Mouse (Mus musculus): ENCODE measurements around the gene Atg14. TPM values are rescaled to one million over a fixed set of nuclear protein-coding genes. Genes with fewer than 3 reads are reported as not detected.
A peak's percentile ranks its signal among the peaks of the same experiment; 100 is the strongest.

The Atg14 gene
- polyA plus RNA-seq, 1 experiment from 2014 or later: 16.5 TPM

- DNase-seq (ENCODE audit: extremely low spot score, low spot score): no peak
- Histone ChIP-seq H3K27me3 (ENCODE audit: poor library complexity, severe bottlenecking) (no peaks in the 10 kb centered on the region), H3K27ac (no peak overlapping the region), H3K36me3 (replicated peaks) (no peaks in the 10 kb centered on the region), H3K4me1 (peaks cover 3% of the 10 kb centered on the region), H3K9me3 (no peaks in the 10 kb centered on the region), H3K4me3 (no peak overlapping the region)
- WGBS: 82% methylated on average over 4 of the region's 4 CpGs
These were observed 2.3 kb upstream of the Atg14 start for GRCm38 (mm10) chr14:47572707-47573106.

GRCm38 (mm10) chr14:47567962-47568652 is 2.3 kb downstream of the Atg14 start:
- Histone ChIP-seq H3K9me3 (no peaks in the 10 kb centered on the region), H3K4me3 (peak overlapping the region; percentile 91), H3K27ac (peak overlapping the region; percentile 86), H3K36me3 (replicated peaks) (no peaks in the 10 kb centered on the region), H3K27me3 (ENCODE audit: poor library complexity, severe bottlenecking) (no peaks in the 10 kb centered on the region), H3K4me1 (peaks cover 12% of the 10 kb centered on the region)
- WGBS: under 1% methylated on average over 46 of the region's 46 CpGs
- DNase-seq (ENCODE audit: extremely low spot score, low spot score): peak; percentile 96

- Histone ChIP-seq H3K27ac (no peak overlapping the region), H3K4me3 (no peak overlapping the region), H3K27me3 (ENCODE audit: poor library complexity, severe bottlenecking) (no peaks in the 10 kb centered on the region), H3K36me3 (replicated peaks) (peaks cover 12% of the 10 kb centered on the region), H3K4me1 (peaks cover 12% of the 10 kb centered on the region), H3K9me3 (no peaks in the 10 kb centered on the region)
- WGBS: 82% methylated on average over 4 of the region's 4 CpGs
- no peak for DNase-seq (ENCODE audit: extremely low spot score, low spot score)
These were observed 7.3 kb downstream of the Atg14 start for GRCm38 (mm10) chr14:47563106-47563505.

- H3K36me3 ChIP-seq (replicated peaks): peaks cover 13% of the 10 kb centered on the region
- 94% methylated on average over 1 of the region's 1 CpGs for WGBS
- H3K9me3 ChIP-seq: no peaks in the 10 kb centered on the region
- H3K27me3 ChIP-seq (ENCODE audit: poor library complexity, severe bottlenecking): no peaks in the 10 kb centered on the region
- H3K4me3 ChIP-seq: no peak overlapping the region
- H3K27ac ChIP-seq: no peak overlapping the region
- peaks cover 7% of the 10 kb centered on the region for H3K4me1 ChIP-seq
- no peak for DNase-seq (ENCODE audit: extremely low spot score, low spot score)
These were observed 7.9 kb downstream of the Atg14 start for GRCm38 (mm10) chr14:47562530-47562929.

GRCm38 (mm10) chr14:47560714-47561113 is 9.7 kb downstream of the Atg14 start:
- H3K4me3 ChIP-seq: no peak overlapping the region
- H3K9me3 ChIP-seq: no peaks in the 10 kb centered on the region
- no peaks in the 10 kb centered on the region for H3K27me3 ChIP-seq (ENCODE audit: poor library complexity, severe bottlenecking)
- DNase-seq (ENCODE audit: extremely low spot score, low spot score): no peak
- WGBS: 90% methylated on average over 2 of the region's 2 CpGs
- H3K4me1 ChIP-seq: no peaks in the 10 kb centered on the region
- no peak overlapping the region for H3K27ac ChIP-seq
- peaks cover 25% of the 10 kb centered on the region for H3K36me3 ChIP-seq (replicated peaks)

GRCm38 (mm10) chr14:47555225-47555624 is 15.2 kb downstream of the Atg14 start:
- Histone ChIP-seq H3K27me3 (ENCODE audit: poor library complexity, severe bottlenecking) (no peaks in the 10 kb centered on the region), H3K9me3 (no peaks in the 10 kb centered on the region), H3K4me1 (no peaks in the 10 kb centered on the region), H3K27ac (no peak overlapping the region), H3K36me3 (replicated peaks) (peaks cover 68% of the 10 kb centered on the region), H3K4me3 (no peak overlapping the region)
- DNase-seq (ENCODE audit: extremely low spot score, low spot score): no peak
- 95% methylated on average over 5 of the region's 5 CpGs for WGBS

GRCm38 (mm10) chr14:47554236-47554635 is 16.2 kb downstream of the Atg14 start:
- peaks cover 70% of the 10 kb centered on the region for H3K36me3 ChIP-seq (replicated peaks)
- no peaks in the 10 kb centered on the region for H3K27me3 ChIP-seq (ENCODE audit: poor library complexity, severe bottlenecking)
- H3K27ac ChIP-seq: no peak overlapping the region
- WGBS: 88% methylated on average over 3 of the region's 4 CpGs
- no peak overlapping the region for H3K4me3 ChIP-seq
- no peak for DNase-seq (ENCODE audit: extremely low spot score, low spot score)
- no peaks in the 10 kb centered on the region for H3K9me3 ChIP-seq
- no peaks in the 10 kb centered on the region for H3K4me1 ChIP-seq

- H3K4me1 ChIP-seq: no peaks in the 10 kb centered on the region
- H3K27ac ChIP-seq: no peak overlapping the region
- no peaks in the 10 kb centered on the region for H3K27me3 ChIP-seq (ENCODE audit: poor library complexity, severe bottlenecking)
- H3K9me3 ChIP-seq: no peaks in the 10 kb centered on the region
- no peak for DNase-seq (ENCODE audit: extremely low spot score, low spot score)
- H3K4me3 ChIP-seq: no peak overlapping the region
- H3K36me3 ChIP-seq (replicated peaks): peaks cover 75% of the 10 kb centered on the region
- WGBS: 92% methylated on average over 2 of the region's 2 CpGs
These were observed 17.1 kb downstream of the Atg14 start for GRCm38 (mm10) chr14:47553380-47553779.

- 94% methylated on average over 6 of the region's 6 CpGs for WGBS
- H3K4me3 ChIP-seq: no peak overlapping the region
- H3K36me3 ChIP-seq (replicated peaks): peaks cover 88% of the 10 kb centered on the region
- DNase-seq (ENCODE audit: extremely low spot score, low spot score): no peak
- no peaks in the 10 kb centered on the region for H3K27me3 ChIP-seq (ENCODE audit: poor library complexity, severe bottlenecking)
- H3K4me1 ChIP-seq: no peaks in the 10 kb centered on the region
- H3K27ac ChIP-seq: no peak overlapping the region
- H3K9me3 ChIP-seq: no peaks in the 10 kb centered on the region
These were observed 18.8 kb downstream of the Atg14 start for GRCm38 (mm10) chr14:47551668-47552067.

GRCm38 (mm10) chr14:47544877-47545276 is 25.6 kb downstream of the Atg14 start:
- Histone ChIP-seq H3K27me3 (ENCODE audit: poor library complexity, severe bottlenecking) (no peaks in the 10 kb centered on the region), H3K36me3 (replicated peaks) (peaks cover 96% of the 10 kb centered on the region), H3K27ac (no peak overlapping the region), H3K4me1 (no peaks in the 10 kb centered on the region), H3K4me3 (no peak overlapping the region), H3K9me3 (no peaks in the 10 kb centered on the region)
- WGBS: 91% methylated on average over 4 of the region's 4 CpGs
- DNase-seq (ENCODE audit: extremely low spot score, low spot score): no peak

- no peak for DNase-seq (ENCODE audit: extremely low spot score, low spot score)
- H3K36me3 ChIP-seq (replicated peaks): peaks cover 95% of the 10 kb centered on the region
- no peak overlapping the region for H3K27ac ChIP-seq
- no peak overlapping the region for H3K4me3 ChIP-seq
- H3K4me1 ChIP-seq: no peaks in the 10 kb centered on the region
- no peaks in the 10 kb centered on the region for H3K27me3 ChIP-seq (ENCODE audit: poor library complexity, severe bottlenecking)
- 92% methylated on average over 5 of the region's 5 CpGs for WGBS
- no peaks in the 10 kb centered on the region for H3K9me3 ChIP-seq
These were observed 26.2 kb downstream of the Atg14 start for GRCm38 (mm10) chr14:47544286-47544685.

GRCm38 (mm10) chr14:47542283-47542682 is 28.2 kb downstream of the Atg14 start:
- no peaks in the 10 kb centered on the region for H3K4me1 ChIP-seq
- H3K27ac ChIP-seq: no peak overlapping the region
- no peaks in the 10 kb centered on the region for H3K27me3 ChIP-seq (ENCODE audit: poor library complexity, severe bottlenecking)
- H3K36me3 ChIP-seq (replicated peaks): peaks cover 77% of the 10 kb centered on the region
- WGBS: 92% methylated on average over 3 of the region's 3 CpGs
- no peaks in the 10 kb centered on the region for H3K9me3 ChIP-seq
- no peak for DNase-seq (ENCODE audit: extremely low spot score, low spot score)
- no peak overlapping the region for H3K4me3 ChIP-seq

- Histone ChIP-seq H3K27ac (no peak overlapping the region), H3K4me1 (no peaks in the 10 kb centered on the region), H3K36me3 (replicated peaks) (peaks cover 69% of the 10 kb centered on the region), H3K27me3 (ENCODE audit: poor library complexity, severe bottlenecking) (no peaks in the 10 kb centered on the region), H3K4me3 (no peak overlapping the region), H3K9me3 (no peaks in the 10 kb centered on the region)
- DNase-seq (ENCODE audit: extremely low spot score, low spot score): no peak
- 91% methylated on average over 10 of the region's 10 CpGs for WGBS
These were observed 29.0 kb downstream of the Atg14 start for GRCm38 (mm10) chr14:47541325-47541948.

All from forebrain, embryonic 10.5 days (tissue).